Mouse (Mus musculus) lung, postnatal 0 days (tissue): ENCODE data around the gene Hoxa7. TPM values are rescaled to one million over a fixed set of nuclear protein-coding genes. Genes with fewer than 3 reads are reported as not detected.

Experiments used
- ATAC-seq: fragments of 200-750 bp; cut with Nextera tagmentation; 2 replicates; pipeline ENCODE4 v1.8.0; 2017; ENCODE audit warnings: moderate library complexity
- DNase-seq: peaks from one replicate; pipeline ENCODE4 v3.0.0-alpha.2; 2016; ENCODE audit warnings: low spot score
- H3K27ac ChIP-seq: fragments of 300-500 bp; sonication (generic); 2 replicates; pipeline ENCODE4 v1.5.1; 2014; ENCODE audit warnings: antibody characterized with exemption, mild to moderate bottlenecking, low read length, mixed read lengths
- H3K27me3 ChIP-seq: fragments of 300-500 bp; sonication (generic); replicated peaks from 2 replicates; pipeline ENCODE4 v1.6.1; 2014; ENCODE audit warnings: low read length, mixed read lengths; ENCODE audit not compliant: insufficient read depth
- H3K36me3 ChIP-seq: fragments of 300-500 bp; sonication (generic); 2 replicates; pipeline ENCODE4 v1.6.1; 2014; ENCODE audit warnings: low read length, mixed read lengths; ENCODE audit not compliant: insufficient read depth
- H3K4me1 ChIP-seq: fragments of 300-500 bp; sonication (generic); 2 replicates; pipeline ENCODE4 v1.6.1; 2014; ENCODE audit warnings: antibody characterized with exemption, low read depth, low read length, mixed read lengths; ENCODE audit not compliant: insufficient read depth
- H3K4me2 ChIP-seq: fragments of 300-500 bp; sonication (generic); replicated peaks from 2 replicates; pipeline ENCODE4 v1.6.1; 2014; ENCODE audit warnings: low read depth, mild to moderate bottlenecking, low read length, moderate library complexity, mixed read lengths
- H3K4me3 ChIP-seq: fragments of 300-500 bp; sonication (generic); 2 replicates; pipeline ENCODE4 v1.5.1; 2014; ENCODE audit warnings: low read depth, low read length
- H3K9ac ChIP-seq: fragments of 300-500 bp; sonication (generic); replicated peaks from 2 replicates; pipeline ENCODE4 v1.6.1; 2014; ENCODE audit warnings: low read depth, mild to moderate bottlenecking
- H3K9me3 ChIP-seq: fragments of 300-500 bp; sonication (generic); 2 replicates; pipeline ENCODE4 v1.6.1; 2016; ENCODE audit warnings: low read length, mixed read lengths
- CTCF ChIP-seq: IDR thresholded peaks from 2 replicates; pipeline ENCODE4 v1.5.1; 2016; ENCODE audit warnings: antibody characterized with exemption, mild to moderate bottlenecking
- EP300 ChIP-seq: IDR thresholded peaks from 2 replicates; pipeline ENCODE4 v1.6.1; 2016; ENCODE audit warnings: antibody characterized with exemption, mild to moderate bottlenecking, control low read depth
- WGBS: fragments of 180-500 bp; shearing (Covaris S2); extraction: QIAGEN DNeasy Blood & Tissue Kit; methylation state at CpG from one replicate; pipeline ENCODE4 v1.1.7; 2014; 5-methylcytosine and 5-hydroxymethylcytosine counted together
- polyA plus RNA-seq: library from polyadenylated mRNA; unstranded; fragments of >200 nt; fragmentation: Nextera tagmentation; extraction: Ambion mirVana; gene quantifications from 2 replicates; pipeline ENCODE4 v1.2.1, GENCODE M21; 2015

The Hoxa7 gene
- polyA plus RNA-seq, 1 experiment from 2014 or later, result 8.7 TPM

DNA sequence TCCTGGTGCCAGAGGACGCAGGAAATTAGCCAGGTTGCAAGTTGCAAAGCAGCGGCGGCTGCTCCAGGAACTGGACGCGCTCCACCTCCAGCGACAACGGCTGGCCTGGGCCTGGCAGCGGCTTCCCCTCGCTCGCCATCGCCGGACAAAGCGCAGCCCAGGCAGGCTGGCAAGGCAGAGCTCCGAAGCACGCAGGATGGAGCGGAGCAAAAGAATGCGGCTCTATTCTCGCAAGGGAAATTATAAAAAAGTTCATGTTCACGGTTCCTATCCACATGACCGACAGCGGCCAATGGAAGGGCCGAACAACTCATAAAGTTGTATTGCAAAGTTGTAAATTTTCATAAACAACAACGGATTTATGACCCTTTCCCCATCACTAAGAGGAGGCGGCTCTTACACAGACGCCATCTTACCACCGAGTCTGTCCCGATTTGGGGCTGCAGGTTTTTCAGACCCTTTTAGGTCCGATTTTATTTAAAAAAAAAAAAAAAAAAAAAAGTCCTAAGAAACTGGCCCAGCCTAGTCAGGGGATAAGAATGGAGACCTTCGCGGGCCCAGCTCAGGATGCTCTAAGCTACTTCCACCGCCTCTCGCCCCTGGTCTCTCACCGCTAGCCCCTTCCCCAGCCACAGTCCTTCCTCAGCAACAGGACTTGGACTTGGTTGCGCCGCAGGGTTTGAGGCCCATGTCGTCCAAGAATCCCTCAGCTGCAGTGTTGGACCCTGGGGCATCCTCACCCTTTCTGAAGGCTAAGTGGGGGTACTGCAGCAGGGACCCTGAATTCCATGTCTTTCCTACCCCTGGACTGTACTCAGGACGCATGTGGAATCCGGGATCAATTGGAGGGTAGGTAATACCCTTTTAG is 8.3 kb downstream of the Hoxa7 start, which contains the start of the genes Hoxa3 and Gm28308:
Gene Hoxa3 (minus strand): TSS at position 218 of the 868 bp plus-strand sequence.
Gene Gm28308 (minus strand): TSS at position 221 of the 868 bp plus-strand sequence.
- Histone ChIP-seq H3K36me3 (no peaks in the 10 kb centered on the region), H3K9me3 (no peaks in the 10 kb centered on the region), H3K4me2 (peak within 1 kb of the TSS; percentile 61), H3K27me3 (peaks cover 73% of the 10 kb centered on the region), H3K27ac (peak within 1 kb of the TSS; percentile 76), H3K4me1 (peaks cover 13% of the 10 kb centered on the region), H3K9ac (0 out of 2 replicates have a peak within 1 kb of the TSS, but pooled peaks have one; percentile 32), H3K4me3 (peak within 1 kb of the TSS; percentile 48)
- 8% methylated on average over 38 of the region's 38 CpGs for WGBS
- ATAC-seq, result peak; percentile 23
- TF ChIP-seq EP300 (no peak), CTCF (no peak)
- DNase-seq, result peak; percentile 80

DNA sequence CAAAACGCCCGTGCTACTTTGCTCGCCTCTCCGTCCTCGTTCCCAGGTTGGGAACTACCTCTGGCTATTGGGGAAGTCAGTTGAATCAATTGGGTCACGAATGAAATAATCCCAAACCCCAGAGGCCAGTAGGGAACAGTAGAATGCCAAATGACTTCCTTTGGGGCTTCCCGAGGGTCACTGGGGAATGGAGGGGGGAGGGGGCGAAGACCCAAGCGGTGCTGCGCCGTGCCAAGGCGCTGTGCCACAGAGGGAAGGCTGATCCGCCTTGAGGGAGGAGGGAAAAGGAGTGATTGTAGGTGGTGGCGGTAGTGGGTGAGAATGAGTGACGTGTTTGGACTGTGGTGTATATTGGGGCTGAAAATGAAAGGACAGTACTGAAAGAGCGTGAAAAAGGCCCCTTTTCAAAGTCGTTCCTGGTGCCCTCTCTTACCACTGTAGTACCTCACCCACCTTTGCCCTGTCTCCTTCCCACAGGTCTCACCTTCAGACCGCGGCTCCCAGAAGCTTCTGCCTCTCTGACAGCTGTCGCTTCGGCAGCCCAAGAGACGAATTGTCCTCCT is 9.0 kb downstream of the Hoxa7 start:
- H3K27ac ChIP-seq, result peak overlapping the region; percentile 76
- DNase-seq (no peak), ATAC-seq (0 out of 2 replicates have a peak, but pooled peaks have one; percentile 10)
- no peaks in the 10 kb centered on the region for H3K36me3 ChIP-seq
- TF ChIP-seq CTCF (0 out of 2 replicates have a peak, but pooled peaks have one; percentile 9), EP300 (no peak)
- peaks cover 11% of the 10 kb centered on the region for H3K4me1 ChIP-seq
- 0 out of 2 replicates have a peak overlapping the region, but pooled peaks have one; percentile 32 for H3K9ac ChIP-seq
- H3K9me3 ChIP-seq, result no peaks in the 10 kb centered on the region
- WGBS, result 5% methylated on average over 21 of the region's 22 CpGs
- H3K4me2 ChIP-seq, result peak overlapping the region; percentile 61
- H3K4me3 ChIP-seq, result peak overlapping the region; percentile 48
- H3K27me3 ChIP-seq, result peaks cover 72% of the 10 kb centered on the region

DNA sequence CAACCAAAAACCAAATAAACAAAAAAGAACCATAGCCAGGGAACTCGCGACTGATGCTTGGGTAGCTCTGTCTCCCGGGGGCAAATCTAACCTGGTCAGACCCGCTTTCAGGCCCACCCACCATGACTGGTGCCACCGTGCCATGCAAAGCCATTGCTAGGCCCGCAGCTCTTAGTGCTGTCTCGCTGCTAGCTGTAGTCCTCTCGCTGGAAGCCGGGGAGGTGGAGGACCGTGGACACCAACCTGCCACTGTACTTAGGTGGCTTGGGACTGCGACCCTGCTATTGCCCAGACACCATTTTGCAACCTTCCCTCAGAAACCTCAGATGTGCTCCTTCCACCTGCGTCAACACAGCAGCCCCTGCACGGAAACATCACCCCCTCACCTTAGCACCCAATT is 9.7 kb downstream of the Hoxa7 start:
- H3K4me2 ChIP-seq, result peak overlapping the region; percentile 61
- no peak for ATAC-seq
- H3K27ac ChIP-seq, result peak overlapping the region; percentile 76; the same call in 1 of the 2 replicates
- no peaks in the 10 kb centered on the region for H3K36me3 ChIP-seq
- no peak for TF ChIP-seq EP300
- H3K9me3 ChIP-seq, result no peaks in the 10 kb centered on the region
- peaks cover 6% of the 10 kb centered on the region for H3K4me1 ChIP-seq
- no peak overlapping the region for H3K9ac ChIP-seq
- WGBS, result 10% methylated on average over 13 of the region's 13 CpGs
- DNase-seq, result no peak
- peak overlapping the region; percentile 48 for H3K4me3 ChIP-seq
- peaks cover 72% of the 10 kb centered on the region for H3K27me3 ChIP-seq

DNA sequence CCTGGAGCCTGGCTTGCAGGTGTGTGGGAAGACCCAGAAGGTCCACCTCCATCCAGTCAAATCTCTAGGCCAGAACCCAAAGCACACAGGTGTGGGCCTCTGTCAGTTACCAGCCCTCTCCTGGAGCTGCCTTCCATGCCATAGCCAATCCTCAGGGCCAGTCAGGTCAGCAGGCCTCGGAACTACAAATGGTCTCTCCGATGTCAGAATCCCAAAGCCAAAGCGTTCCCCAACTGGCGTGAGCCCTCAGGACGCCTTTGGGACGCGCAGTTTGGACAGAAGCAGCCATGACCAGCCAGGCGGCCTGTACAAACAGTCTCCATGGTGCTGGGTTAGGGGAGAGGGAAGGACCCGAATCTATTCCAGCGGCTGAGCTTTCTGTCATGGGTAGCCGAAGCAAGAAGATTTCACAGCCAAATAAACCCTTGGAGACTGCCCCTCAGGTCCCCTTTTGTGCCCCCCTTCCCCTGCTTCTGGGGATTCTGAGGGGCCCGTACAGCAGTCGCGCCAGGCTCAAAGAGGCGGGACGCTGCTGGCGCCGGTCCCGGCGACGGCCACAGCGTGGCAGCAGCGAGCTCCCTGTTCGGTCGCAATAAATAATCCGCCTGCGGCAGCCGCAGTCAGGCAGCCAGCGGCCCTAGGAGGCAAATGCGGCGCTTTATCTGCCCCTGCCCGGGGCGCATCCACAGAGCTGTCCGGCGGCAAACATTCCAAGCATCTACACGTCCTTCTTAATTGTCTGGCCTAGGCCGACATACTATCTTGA is 10.3 kb downstream of the Hoxa7 start:
- TF ChIP-seq CTCF, result peak; percentile 83
- no peak for TF ChIP-seq EP300
- peak; percentile 87 for DNase-seq
- H3K36me3 ChIP-seq, result no peaks in the 10 kb centered on the region
- no peak overlapping the region for H3K9ac ChIP-seq
- peak; percentile 74 for ATAC-seq
- peaks cover 3% of the 10 kb centered on the region; the same call in 1 of the 2 replicates for H3K4me1 ChIP-seq
- WGBS, result 3% methylated on average over 37 of the region's 37 CpGs
- peaks cover 73% of the 10 kb centered on the region for H3K27me3 ChIP-seq
- H3K4me3 ChIP-seq, result peak overlapping the region; percentile 48
- peak overlapping the region; percentile 61 for H3K4me2 ChIP-seq
- no peak overlapping the region for H3K27ac ChIP-seq
- no peaks in the 10 kb centered on the region for H3K9me3 ChIP-seq

DNA sequence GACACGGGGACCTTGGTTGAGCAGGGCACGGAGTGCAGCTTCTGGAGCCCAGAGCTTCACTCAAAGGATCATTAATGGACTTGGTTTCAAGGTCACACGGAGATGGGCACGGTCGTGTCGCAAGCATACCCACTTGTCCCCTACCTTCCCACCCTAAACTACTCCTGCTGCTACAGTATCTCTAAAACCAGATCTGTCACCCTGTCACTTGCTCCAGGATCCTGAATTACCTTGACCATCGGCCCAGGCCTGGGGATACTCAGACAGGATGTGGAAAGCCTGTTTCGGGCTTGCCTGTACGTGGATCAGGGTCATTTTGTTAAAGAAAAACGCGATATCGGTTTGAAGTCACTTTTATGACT is 12.0 kb downstream of the Hoxa7 start:
- Histone ChIP-seq H3K4me3 (peak overlapping the region; percentile 40), H3K9ac (no peak overlapping the region), H3K4me1 (peaks cover 3% of the 10 kb centered on the region; the same call in 1 of the 2 replicates)

More for the DNA sequence above, 12.0 kb downstream of the Hoxa7 start:
- ATAC-seq (no peak), DNase-seq (no peak)
- H3K27me3 ChIP-seq, result peaks cover 62% of the 10 kb centered on the region
- H3K27ac ChIP-seq, result no peak overlapping the region
- H3K4me2 ChIP-seq, result peak overlapping the region; percentile 75
- TF ChIP-seq EP300, result no peak
- no peak for TF ChIP-seq CTCF
- H3K36me3 ChIP-seq, result no peaks in the 10 kb centered on the region
- H3K9me3 ChIP-seq, result no peaks in the 10 kb centered on the region
- 44% methylated on average over 12 of the region's 12 CpGs for WGBS
